Mouse (Mus musculus) hindbrain, embryonic 16.5 days (tissue): ENCODE data around the gene Spata4. TPM values are rescaled to one million over a fixed set of nuclear protein-coding genes. Genes with fewer than 3 reads are reported as not detected.
"Not testable (repeated sequence)": the region's sequence is repeated elsewhere in the genome, so short reads cannot be mapped to it uniquely, and the experiment has no call there.

ENCODE experiments used
- ATAC-seq: fragments of 200-750 bp; cut with Nextera tagmentation; 2 replicates; pipeline ENCODE4 v1.8.0; 2017; ENCODE audit warnings: moderate TSS enrichment, moderate library complexity
- H3K27ac ChIP-seq: fragments of 300-500 bp; sonication (generic); 2 replicates; pipeline ENCODE4 v1.5.1; 2014; ENCODE audit warnings: low read depth, mild to moderate bottlenecking, control low read depth, low read length, moderate library complexity
- H3K27me3 ChIP-seq: fragments of 300-500 bp; sonication (generic); replicated peaks from 2 replicates; pipeline ENCODE4 v1.6.1; 2014; ENCODE audit warnings: low read length; ENCODE audit not compliant: control insufficient read depth, insufficient read depth
- H3K36me3 ChIP-seq: fragments of 300-500 bp; sonication (generic); 2 replicates; pipeline ENCODE4 v1.6.1; 2014; ENCODE audit warnings: mild to moderate bottlenecking, low read length, moderate library complexity, mixed read lengths; ENCODE audit not compliant: control insufficient read depth, insufficient read depth
- H3K4me1 ChIP-seq: fragments of 300-500 bp; sonication (generic); 2 replicates; pipeline ENCODE4 v1.6.1; 2014; ENCODE audit warnings: low read depth, low read length; ENCODE audit not compliant: control insufficient read depth, insufficient read depth
- H3K4me2 ChIP-seq: fragments of 300-500 bp; sonication (generic); 2 replicates; pipeline ENCODE4 v1.6.1; 2014; ENCODE audit warnings: mild to moderate bottlenecking, low read length, control low read depth, moderate library complexity
- H3K4me3 ChIP-seq: fragments of 300-500 bp; sonication (generic); 2 replicates; pipeline ENCODE4 v1.5.1; 2014; ENCODE audit warnings: mild to moderate bottlenecking, low read length, control low read depth, moderate library complexity
- H3K9ac ChIP-seq: fragments of 300-500 bp; sonication (generic); 2 replicates; pipeline ENCODE4 v1.6.1; 2014; ENCODE audit warnings: low read depth, mild to moderate bottlenecking, control low read depth, low read length, moderate library complexity
- H3K9me3 ChIP-seq: fragments of 300-500 bp; sonication (generic); 2 replicates; pipeline ENCODE4 v1.6.1; 2014; ENCODE audit warnings: mild to moderate bottlenecking, low read length, moderate library complexity; ENCODE audit not compliant: control insufficient read depth
- WGBS: fragments of 180-500 bp; shearing (Covaris S2); extraction: QIAGEN DNeasy Blood & Tissue Kit; methylation state at CpG from one replicate; pipeline ENCODE4 v1.1.7; 2014; 5-methylcytosine and 5-hydroxymethylcytosine counted together
- polyA plus RNA-seq: library from polyadenylated mRNA; unstranded; fragments of >200 nt; fragmentation: Nextera tagmentation; extraction: Ambion mirVana; gene quantifications from 2 replicates; pipeline ENCODE4 v1.2.1, GENCODE M21; 2015

Spata4 gene
- polyA plus RNA-seq, 1 experiment from 2014 or later = 0.24 TPM

DNA sequence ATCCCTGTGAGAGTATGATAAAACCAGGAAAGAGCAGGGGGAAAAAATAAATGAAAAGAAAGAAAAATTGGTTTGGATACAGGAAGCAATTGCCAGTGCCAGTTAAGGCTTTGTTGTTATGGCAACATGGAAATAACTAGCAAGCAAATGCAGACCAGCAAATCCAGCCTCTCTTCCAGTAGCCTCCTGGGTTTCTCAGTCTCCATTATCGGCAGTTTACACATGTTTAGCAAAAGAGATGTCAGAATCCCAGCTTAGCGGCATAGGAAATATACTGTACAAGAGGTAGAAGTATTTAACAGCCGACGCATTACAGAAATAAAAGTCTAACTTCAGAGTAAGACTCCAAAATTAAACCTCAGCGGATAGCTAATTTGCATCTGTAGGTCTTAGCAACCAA lies 5.9 kb upstream of the Spata4 start:
- H3K4me2 ChIP-seq = no peak overlapping the region
- H3K36me3 ChIP-seq = no peaks in the 10 kb centered on the region
- no peak overlapping the region; the same call in 1 of the 2 replicates for H3K27ac ChIP-seq
- peak; percentile 53 for ATAC-seq
- H3K4me1 ChIP-seq = no peaks in the 10 kb centered on the region
- no peak overlapping the region for H3K9ac ChIP-seq
- WGBS = 71% methylated on average over 5 of the region's 5 CpGs
- H3K4me3 ChIP-seq = no peak overlapping the region
- no peaks in the 10 kb centered on the region for H3K27me3 ChIP-seq
- no peaks in the 10 kb centered on the region for H3K9me3 ChIP-seq

DNA sequence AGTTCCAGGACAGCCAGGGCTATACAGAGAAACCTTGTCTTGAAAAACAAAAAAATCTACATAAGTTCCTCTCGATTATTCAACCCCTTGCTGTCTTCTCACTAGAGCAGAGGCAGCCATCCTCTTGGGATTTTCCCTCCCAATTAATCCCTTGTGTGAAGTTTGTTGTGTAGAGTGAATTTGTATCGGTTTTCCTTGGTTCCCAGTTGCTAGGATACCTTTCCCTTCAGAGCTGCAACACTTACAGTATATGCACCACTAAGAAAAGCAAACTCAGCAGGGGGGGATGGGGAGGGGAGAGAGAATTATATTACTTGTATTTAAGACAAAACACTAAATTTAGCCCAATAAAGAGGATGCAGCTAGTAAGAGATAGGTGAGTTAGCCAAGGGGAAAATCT lies 4.5 kb upstream of the Spata4 start:
- Histone ChIP-seq H3K27ac (no peak overlapping the region), H3K9ac (no peak overlapping the region), H3K4me3 (no peak overlapping the region), H3K4me1 (peaks cover 6% of the 10 kb centered on the region), H3K36me3 (no peaks in the 10 kb centered on the region), H3K4me2 (no peak overlapping the region), H3K9me3 (no peaks in the 10 kb centered on the region), H3K27me3 (no peaks in the 10 kb centered on the region)
- ATAC-seq = 0 out of 2 replicates have a peak, but pooled peaks have one; percentile 28
- WGBS = 32% methylated on average over 2 of the region's 2 CpGs

DNA sequence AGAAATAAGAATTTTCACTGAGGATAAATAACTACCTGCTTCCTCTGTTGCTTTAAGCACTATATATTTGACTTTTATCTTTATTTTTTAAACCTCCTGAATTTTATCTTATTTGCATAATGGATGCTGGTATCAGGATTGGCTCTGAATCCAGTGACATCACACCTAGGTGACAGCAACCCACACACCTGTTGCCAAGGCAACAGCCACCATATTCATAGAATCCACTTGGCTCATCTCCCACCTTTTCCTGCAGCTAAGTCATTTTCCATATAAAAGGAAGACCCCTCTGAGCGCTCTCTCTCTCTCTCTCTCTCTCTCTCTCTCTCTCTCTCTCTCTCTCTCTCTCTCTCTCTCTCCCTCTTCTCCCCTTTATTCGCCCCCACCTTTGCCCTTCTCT lies 3.6 kb upstream of the Spata4 start:
- no peak overlapping the region for H3K27ac ChIP-seq
- WGBS = 78% methylated on average over 2 of the region's 2 CpGs

DNA sequence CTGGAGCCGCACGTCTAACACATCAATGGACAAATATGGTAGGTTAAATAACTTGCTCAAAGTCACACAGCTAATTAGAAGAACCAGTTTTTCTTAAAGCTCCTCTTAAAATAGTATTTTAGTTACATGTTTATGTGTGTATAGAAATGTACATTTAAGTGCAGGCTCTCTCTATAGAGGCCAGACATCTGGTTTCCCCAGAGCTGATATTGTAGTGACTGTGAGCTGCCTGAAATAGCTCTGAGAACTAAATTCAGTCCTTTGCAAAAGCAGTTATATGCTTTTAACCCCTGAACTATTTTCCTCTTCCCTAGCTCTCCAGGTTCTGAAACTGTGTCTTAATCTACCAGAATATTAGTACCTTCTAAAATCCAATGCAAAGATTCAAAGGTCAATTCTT lies 3.2 kb upstream of the Spata4 start:
- Histone ChIP-seq H3K27ac (no peak overlapping the region), H3K4me1 (peaks cover 6% of the 10 kb centered on the region), H3K9me3 (no peaks in the 10 kb centered on the region), H3K36me3 (no peaks in the 10 kb centered on the region), H3K9ac (no peak overlapping the region), H3K4me2 (no peak overlapping the region), H3K27me3 (no peaks in the 10 kb centered on the region), H3K4me3 (no peak overlapping the region)
- 85% methylated on average over 2 of the region's 2 CpGs for WGBS
- ATAC-seq = no peak

More for the DNA sequence above, 3.6 kb upstream of the Spata4 start:
- Histone ChIP-seq H3K9me3 (no peaks in the 10 kb centered on the region), H3K4me2 (no peak overlapping the region), H3K4me1 (peaks cover 6% of the 10 kb centered on the region), H3K4me3 (no peak overlapping the region), H3K36me3 (no peaks in the 10 kb centered on the region), H3K27me3 (no peaks in the 10 kb centered on the region), H3K9ac (no peak overlapping the region)
- no peak for ATAC-seq

DNA sequence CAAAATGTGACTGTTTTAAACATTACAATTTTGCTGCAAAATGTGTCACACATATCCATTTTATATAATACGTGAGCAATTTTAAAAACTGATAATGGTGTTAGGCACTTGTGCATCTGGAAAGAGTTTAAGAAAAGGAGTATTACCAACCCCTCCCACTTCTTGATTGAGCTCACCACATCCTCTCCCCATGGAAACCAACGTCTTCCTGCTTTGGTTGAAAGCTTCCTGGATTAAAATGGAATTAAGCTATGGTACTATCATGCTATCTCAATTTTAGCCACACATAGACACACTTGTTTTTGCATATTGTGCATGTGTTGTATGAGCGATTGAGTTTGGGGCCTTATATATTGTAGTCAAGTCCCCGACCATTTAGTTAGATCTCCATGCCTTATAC lies 2.9 kb downstream of the Spata4 start:
- H3K4me3 ChIP-seq = no peak overlapping the region
- no peaks in the 10 kb centered on the region for H3K9me3 ChIP-seq
- H3K4me2 ChIP-seq = no peak overlapping the region
- ATAC-seq = no peak
- WGBS = 85% methylated on average over 4 of the region's 4 CpGs
- peaks cover 6% of the 10 kb centered on the region for H3K4me1 ChIP-seq
- H3K27ac ChIP-seq = no peak overlapping the region
- H3K36me3 ChIP-seq = no peaks in the 10 kb centered on the region
- H3K27me3 ChIP-seq = no peaks in the 10 kb centered on the region
- no peak overlapping the region for H3K9ac ChIP-seq

DNA sequence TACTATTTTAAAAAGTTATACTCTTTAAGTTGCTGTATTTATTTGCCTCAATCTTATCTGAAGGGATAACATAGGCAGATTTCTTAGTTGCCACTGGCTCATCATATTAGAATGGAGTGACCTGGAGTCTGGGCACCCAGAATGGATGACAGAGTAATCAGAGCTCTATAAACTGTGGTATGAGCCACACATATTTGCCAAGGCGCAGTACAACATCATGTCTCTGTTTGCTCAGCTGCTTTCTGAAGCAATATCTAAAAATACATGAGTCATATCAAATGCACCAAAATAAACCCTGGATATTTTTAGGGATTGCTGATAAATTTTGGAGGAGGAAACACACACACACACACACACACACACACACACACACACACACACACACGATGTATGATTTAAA lies 8.8 kb downstream of the Spata4 start:
- no peak overlapping the region for H3K27ac ChIP-seq
- no peak overlapping the region for H3K4me3 ChIP-seq
- H3K4me1 ChIP-seq = no peaks in the 10 kb centered on the region
- WGBS = 82% methylated on average over 2 of the region's 2 CpGs
- no peak overlapping the region for H3K9ac ChIP-seq
- H3K36me3 ChIP-seq = no peaks in the 10 kb centered on the region
- no peak overlapping the region for H3K4me2 ChIP-seq
- ATAC-seq = no peak
- H3K9me3 ChIP-seq = no peaks in the 10 kb centered on the region
- no peaks in the 10 kb centered on the region for H3K27me3 ChIP-seq

DNA sequence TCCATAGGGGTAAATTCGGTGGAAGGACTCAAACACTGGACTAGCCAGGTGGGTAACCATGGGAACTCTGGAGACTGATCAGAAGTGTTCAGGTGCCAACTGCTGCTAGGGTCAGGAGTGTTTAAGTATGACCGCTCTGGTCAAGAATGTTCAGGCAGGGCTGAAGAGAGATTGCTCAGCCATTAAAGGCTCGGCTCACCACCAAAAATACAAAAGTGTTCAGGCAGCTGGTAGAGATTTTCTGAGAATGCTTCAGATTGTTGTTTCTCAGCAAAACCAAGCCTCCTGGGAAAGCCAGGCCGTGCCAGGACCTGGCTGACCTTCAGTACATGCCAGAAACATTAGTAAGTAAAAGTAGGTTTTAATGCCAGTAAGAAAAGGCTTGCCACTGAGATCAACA lies 9.7 kb downstream of the Spata4 start:
- H3K9ac ChIP-seq = no peak overlapping the region
- no peaks in the 10 kb centered on the region for H3K27me3 ChIP-seq
- H3K27ac ChIP-seq = no peak overlapping the region
- WGBS = 87% methylated on average over 4 of the region's 4 CpGs
- ATAC-seq = no peak
- H3K4me1 ChIP-seq = no peaks in the 10 kb centered on the region
- no peaks in the 10 kb centered on the region for H3K36me3 ChIP-seq
- H3K9me3 ChIP-seq = no peaks in the 10 kb centered on the region
- H3K4me2 ChIP-seq = no peak overlapping the region
- H3K4me3 ChIP-seq = no peak overlapping the region

DNA sequence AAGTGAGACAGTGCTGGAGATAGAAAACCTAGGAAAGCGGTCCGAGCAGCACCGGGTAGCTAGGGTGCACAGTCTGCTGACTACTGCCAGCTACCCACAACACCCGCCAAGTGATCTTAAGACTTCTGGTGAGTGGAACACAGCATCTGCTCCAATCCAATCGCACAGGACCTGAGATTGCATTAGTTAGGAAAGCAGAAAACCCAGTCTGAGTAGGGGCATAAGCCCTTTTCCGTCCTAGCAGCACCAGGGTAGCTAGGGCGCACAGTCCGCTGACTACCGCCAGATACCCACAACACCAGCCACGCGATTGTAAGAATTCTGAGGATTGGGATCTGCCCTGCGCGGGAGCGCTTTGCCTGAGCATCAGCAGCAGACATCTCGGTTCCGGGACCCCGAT lies 16.1 kb downstream of the Spata4 start:
- H3K27ac ChIP-seq, H3K4me3 ChIP-seq, H3K36me3 ChIP-seq, H3K9me3 ChIP-seq, H3K4me2 ChIP-seq, H3K9ac ChIP-seq, H3K27me3 ChIP-seq, H3K4me1 ChIP-seq, ATAC-seq: not testable (repeated sequence)
- WGBS = 86% methylated on average over 17 of the region's 17 CpGs

DNA sequence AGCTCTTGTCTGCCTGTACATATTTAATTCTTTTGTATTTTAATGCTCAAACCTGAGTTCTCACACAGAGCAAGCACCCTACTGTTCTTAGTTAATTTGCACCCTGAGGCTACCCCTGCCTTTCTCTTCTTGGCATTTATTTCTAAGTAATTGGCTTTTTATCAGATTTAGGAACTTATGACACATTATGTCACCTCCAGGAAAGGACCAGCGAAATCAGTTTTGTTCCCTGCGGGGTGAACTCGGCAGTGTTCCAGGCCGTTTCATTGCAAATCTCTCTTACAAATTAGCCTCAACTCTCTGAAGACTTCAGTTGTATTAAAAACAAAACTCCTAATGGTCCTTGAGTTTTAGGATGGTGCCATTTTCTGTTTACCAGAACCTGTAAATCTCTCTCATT lies 38.1 kb downstream of the Spata4 start:
- no peaks in the 10 kb centered on the region for H3K27me3 ChIP-seq
- H3K4me2 ChIP-seq = no peak overlapping the region
- no peak for ATAC-seq
- H3K4me3 ChIP-seq = no peak overlapping the region
- H3K36me3 ChIP-seq = peaks cover 4% of the 10 kb centered on the region; the same call in 1 of the 2 replicates
- no peak overlapping the region for H3K27ac ChIP-seq
- H3K9me3 ChIP-seq = no peaks in the 10 kb centered on the region
- H3K9ac ChIP-seq = no peak overlapping the region
- H3K4me1 ChIP-seq = no peaks in the 10 kb centered on the region
- WGBS = 50% methylated on average over 4 of the region's 4 CpGs
